Mouse (Mus musculus) liver, embryonic 11.5 days (tissue): Measurements from ENCODE around the gene L3mbtl1. TPM values are rescaled to one million over a fixed set of nuclear protein-coding genes. Genes with fewer than 3 reads are reported as not detected.

ENCODE experiments used
- ATAC-seq: fragments of 200-750 bp; cut with Nextera tagmentation; replicated peaks from 2 replicates; pipeline ENCODE4 v1.8.0; 2017; ENCODE audit warnings: moderate number of reproducible peaks, mild to moderate bottlenecking, moderate TSS enrichment, moderate library complexity; ENCODE audit not compliant: low FRiP score
- DNase-seq: peaks from one replicate; pipeline ENCODE4 v3.0.0-alpha.2; 2017; ENCODE audit warnings: low spot score
- H3K27ac ChIP-seq: fragments of 300-500 bp; sonication (generic); 2 replicates; pipeline ENCODE4 v1.5.1; 2014; ENCODE audit warnings: mild to moderate bottlenecking, low read depth, low read length, control low read depth
- H3K27me3 ChIP-seq: fragments of 300-500 bp; sonication (generic); replicated peaks from 2 replicates; pipeline ENCODE4 v1.6.1; 2014; ENCODE audit warnings: low read length, mixed read lengths; ENCODE audit not compliant: control insufficient read depth, insufficient read depth
- H3K36me3 ChIP-seq: fragments of 300-500 bp; sonication (generic); 2 replicates; pipeline ENCODE4 v1.6.1; 2014; ENCODE audit warnings: mild to moderate bottlenecking, low read length, moderate library complexity, mixed read lengths; ENCODE audit not compliant: control insufficient read depth, insufficient read depth
- H3K4me1 ChIP-seq: fragments of 300-500 bp; sonication (generic); replicated peaks from 2 replicates; pipeline ENCODE4 v1.6.1; 2014; ENCODE audit warnings: low read length, mixed read lengths; ENCODE audit not compliant: control insufficient read depth, insufficient read depth
- H3K4me2 ChIP-seq: fragments of 300-500 bp; sonication (generic); 2 replicates; pipeline ENCODE4 v1.6.1; 2014; ENCODE audit warnings: mild to moderate bottlenecking, control low read depth, moderate library complexity
- H3K4me3 ChIP-seq: fragments of 300-500 bp; sonication (generic); 2 replicates; pipeline ENCODE4 v1.5.1; 2014; ENCODE audit warnings: low read depth, low read length, control low read depth
- H3K9ac ChIP-seq: fragments of 300-500 bp; sonication (generic); 2 replicates; pipeline ENCODE4 v1.6.1; 2014; ENCODE audit warnings: low read depth, low read length, control low read depth
- H3K9me3 ChIP-seq: fragments of 300-500 bp; sonication (generic); 2 replicates; pipeline ENCODE4 v1.6.1; 2016; ENCODE audit warnings: low read length, inconsistent platforms, mixed read lengths; ENCODE audit not compliant: control insufficient read depth
- WGBS: fragments of 180-500 bp; shearing (Covaris S2); extraction: QIAGEN DNeasy Blood & Tissue Kit; methylation state at CpG from one replicate; pipeline ENCODE4 v1.1.7; 2014; 5-methylcytosine and 5-hydroxymethylcytosine counted together
- polyA plus RNA-seq: library from polyadenylated mRNA; unstranded; fragments of >200 nt; fragmentation: Nextera tagmentation; extraction: Ambion mirVana; gene quantifications from 2 replicates; pipeline ENCODE4 v1.2.1, GENCODE M21; 2014

The L3mbtl1 gene
- polyA plus RNA-seq, 1 experiment from 2014 or later = 0.05 TPM

- Histone ChIP-seq H3K9me3 (no peaks in the 10 kb centered on the region), H3K27me3 (no peaks in the 10 kb centered on the region), H3K9ac (no peak overlapping the region), H3K36me3 (no peaks in the 10 kb centered on the region), H3K4me1 (no peaks in the 10 kb centered on the region), H3K4me2 (no peak overlapping the region), H3K4me3 (no peak overlapping the region), H3K27ac (no peak overlapping the region)
- WGBS = 43% methylated on average over 6 of the region's 6 CpGs
- ATAC-seq (peak; percentile 33; the same call in 1 of the 2 replicates), DNase-seq (no peak)
Observed at GRCm38 (mm10) chr2:162991394-162992083, 48.3 kb downstream of the L3mbtl1 start.

DNA sequence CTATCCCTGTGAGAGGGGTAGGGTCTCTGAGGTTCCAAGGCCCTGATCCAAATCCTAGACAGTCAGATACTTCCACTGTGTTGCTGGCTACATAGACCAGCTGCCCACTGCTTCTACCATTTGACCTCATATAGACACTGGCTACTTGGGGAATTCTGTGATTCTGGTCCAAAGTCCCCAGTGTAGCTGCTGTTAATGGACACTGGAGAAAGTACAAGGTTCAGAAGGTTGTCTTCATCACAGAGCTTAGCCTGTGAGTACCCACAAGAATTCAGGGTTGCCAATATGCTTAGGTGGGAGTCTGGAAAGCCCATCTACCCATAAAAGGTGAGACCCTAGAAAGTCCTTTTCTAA lies 48.8 kb downstream of the L3mbtl1 start:
- H3K9me3 ChIP-seq = no peaks in the 10 kb centered on the region
- H3K4me1 ChIP-seq = no peaks in the 10 kb centered on the region
- no peak overlapping the region for H3K4me3 ChIP-seq
- ATAC-seq (no peak), DNase-seq (no peak)
- no peaks in the 10 kb centered on the region for H3K36me3 ChIP-seq
- no peaks in the 10 kb centered on the region for H3K27me3 ChIP-seq
- no peak overlapping the region for H3K9ac ChIP-seq
- H3K4me2 ChIP-seq = no peak overlapping the region
- H3K27ac ChIP-seq = no peak overlapping the region

- no peak overlapping the region for H3K4me3 ChIP-seq
- no peak overlapping the region for H3K27ac ChIP-seq
- no peaks in the 10 kb centered on the region for H3K27me3 ChIP-seq
- H3K9ac ChIP-seq = no peak overlapping the region
- no peaks in the 10 kb centered on the region for H3K9me3 ChIP-seq
- no peaks in the 10 kb centered on the region for H3K4me1 ChIP-seq
- ATAC-seq (no peak), DNase-seq (no peak)
- no peaks in the 10 kb centered on the region for H3K36me3 ChIP-seq
- no peak overlapping the region for H3K4me2 ChIP-seq
- WGBS = 69% methylated on average over 9 of the region's 9 CpGs
Observed at GRCm38 (mm10) chr2:162993881-162994616, 50.8 kb downstream of the L3mbtl1 start.

DNA sequence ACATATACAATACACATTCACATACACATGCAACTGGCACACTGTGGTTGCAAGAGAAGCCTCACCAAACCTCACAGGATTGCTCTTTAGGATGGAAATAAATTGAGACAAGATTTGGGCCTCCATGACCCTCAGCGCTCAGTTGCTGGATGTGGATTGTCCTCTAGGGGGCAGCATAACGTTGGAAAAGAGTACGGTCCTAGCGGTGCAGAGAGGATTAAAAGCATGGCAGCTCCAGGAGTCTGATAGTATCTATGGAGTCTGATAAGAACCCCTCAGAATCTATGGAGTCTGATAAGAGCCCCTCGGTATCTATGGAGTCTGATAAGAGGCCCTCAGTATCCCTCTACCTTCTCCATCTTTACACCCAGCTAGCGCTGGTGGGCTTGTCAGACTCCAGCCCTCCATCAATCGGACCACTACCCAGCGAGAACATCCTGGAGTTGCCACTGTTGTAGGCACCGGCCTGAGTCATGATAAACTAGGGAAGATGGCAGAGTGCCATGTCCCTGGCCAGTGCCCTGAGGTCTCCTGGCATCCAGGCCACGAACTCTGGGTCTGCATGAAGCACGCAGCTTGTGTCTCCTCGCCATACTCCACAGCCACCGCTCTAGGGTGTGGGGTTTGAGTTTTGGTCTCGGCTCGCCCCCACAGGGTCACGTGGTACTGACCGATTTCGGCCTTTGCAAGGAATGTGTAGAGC lies 55.4 kb downstream of the L3mbtl1 start:
- no peak overlapping the region for H3K4me3 ChIP-seq
- peak; percentile 61 for ATAC-seq
- no peak overlapping the region for H3K9ac ChIP-seq

GRCm38 (mm10) chr2:162999744-163000143 lies 56.5 kb downstream of the L3mbtl1 start:
- Histone ChIP-seq H3K27ac (no peak overlapping the region), H3K4me2 (no peak overlapping the region), H3K9ac (no peak overlapping the region), H3K27me3 (no peaks in the 10 kb centered on the region), H3K4me1 (no peaks in the 10 kb centered on the region), H3K4me3 (no peak overlapping the region), H3K9me3 (no peaks in the 10 kb centered on the region), H3K36me3 (no peaks in the 10 kb centered on the region)
- no peak for DNase-seq
- no peak for ATAC-seq
- WGBS = 23% methylated on average over 3 of the region's 3 CpGs

More for the DNA sequence above, 55.4 kb downstream of the L3mbtl1 start:
- Histone ChIP-seq H3K27ac (no peak overlapping the region), H3K4me2 (peak overlapping the region; percentile 42), H3K9me3 (no peaks in the 10 kb centered on the region), H3K27me3 (no peaks in the 10 kb centered on the region), H3K36me3 (no peaks in the 10 kb centered on the region), H3K4me1 (no peaks in the 10 kb centered on the region)
- peak; percentile 59 for DNase-seq
- WGBS = 26% methylated on average over 18 of the region's 18 CpGs

DNA sequence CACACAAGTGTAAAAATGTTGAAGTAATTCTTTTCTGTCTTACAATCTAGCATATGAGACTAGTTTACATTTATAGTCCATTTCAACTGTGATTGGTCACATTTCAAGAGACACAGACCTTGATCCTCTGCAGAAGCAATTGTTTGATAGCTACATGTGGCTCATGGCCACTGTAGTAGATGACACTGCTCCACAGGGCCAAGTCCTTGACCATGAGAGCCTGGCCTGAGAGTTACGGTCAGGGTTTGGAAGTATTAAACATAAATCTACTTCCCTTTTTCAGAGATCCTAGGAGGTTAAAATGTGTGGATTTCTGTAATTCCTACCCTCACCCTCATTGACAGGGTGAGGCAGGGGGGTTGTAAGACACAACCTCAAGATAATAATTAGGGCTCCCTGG lies 57.8 kb downstream of the L3mbtl1 start:
- WGBS = 97% methylated on average over 1 of the region's 1 CpGs
- Histone ChIP-seq H3K9me3 (no peaks in the 10 kb centered on the region), H3K36me3 (no peaks in the 10 kb centered on the region), H3K4me2 (no peak overlapping the region), H3K4me1 (no peaks in the 10 kb centered on the region), H3K27ac (no peak overlapping the region), H3K4me3 (no peak overlapping the region), H3K9ac (no peak overlapping the region), H3K27me3 (no peaks in the 10 kb centered on the region)
- ATAC-seq (no peak), DNase-seq (no peak)

DNA sequence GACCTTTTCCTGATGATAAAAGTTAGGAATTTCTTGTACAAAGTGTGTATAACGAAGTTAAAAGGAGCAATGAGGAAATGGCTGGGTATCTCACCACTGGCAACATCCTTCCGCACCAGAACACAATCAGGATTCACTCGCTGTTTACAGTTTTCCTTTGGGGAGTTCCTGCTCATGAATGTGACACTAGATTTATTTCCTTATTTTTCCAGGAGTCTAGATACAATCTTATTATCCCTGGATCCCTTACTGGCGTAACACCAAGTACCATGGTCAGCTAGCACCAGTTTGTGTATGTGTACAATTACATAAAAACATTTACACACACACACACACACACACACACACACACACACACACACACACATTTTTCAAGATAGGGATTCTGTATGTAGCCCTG lies 64.0 kb downstream of the L3mbtl1 start:
- Histone ChIP-seq H3K9ac (no peak overlapping the region), H3K4me2 (no peak overlapping the region), H3K27ac (no peak overlapping the region), H3K27me3 (no peaks in the 10 kb centered on the region), H3K36me3 (no peaks in the 10 kb centered on the region), H3K4me1 (no peaks in the 10 kb centered on the region), H3K9me3 (no peaks in the 10 kb centered on the region), H3K4me3 (no peak overlapping the region)
- no peak for DNase-seq
- ATAC-seq = no peak
- 61% methylated on average over 4 of the region's 4 CpGs for WGBS

DNA sequence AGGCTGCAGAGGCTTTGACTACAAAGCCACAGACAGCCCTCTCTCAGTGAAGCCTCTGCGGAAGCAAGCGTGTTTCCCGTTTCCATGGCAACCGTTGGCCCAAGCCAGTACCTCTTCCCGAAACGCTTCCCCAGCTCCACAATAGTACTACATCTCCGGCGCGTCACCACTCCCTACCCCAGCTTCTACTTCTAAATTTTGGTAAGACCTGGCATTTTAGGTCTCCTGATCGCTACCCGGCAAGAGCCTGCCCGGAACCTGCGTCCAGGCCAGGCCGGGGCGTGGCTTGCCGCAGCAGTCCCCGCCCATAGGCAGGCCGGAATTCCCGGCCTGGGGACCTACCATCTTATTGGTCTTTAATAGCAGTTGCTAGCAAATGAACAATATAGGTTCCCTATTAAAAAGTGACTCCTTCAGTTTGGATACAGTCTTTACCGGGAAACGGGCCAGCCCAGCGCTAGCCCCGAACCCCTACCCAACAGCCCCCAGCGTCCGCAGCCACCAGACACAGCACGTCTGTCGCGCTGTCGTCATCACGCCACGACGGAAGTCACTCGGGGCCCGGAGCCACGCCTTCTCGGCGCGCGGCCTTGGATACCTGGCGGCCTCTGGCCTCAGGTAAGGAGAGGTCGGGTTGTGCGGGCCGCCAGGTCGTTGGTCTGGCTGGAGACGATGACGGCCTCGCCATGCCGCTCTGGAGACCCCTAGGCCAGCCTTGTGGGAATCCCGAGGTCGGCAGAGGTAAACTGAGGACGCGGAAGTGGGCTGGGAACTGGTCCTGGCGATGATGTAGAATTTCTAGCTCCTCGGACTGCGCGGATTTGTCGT lies 73.9 kb downstream of the L3mbtl1 start, which contains the start of gene Ift52:
Ift52 (plus strand) TSS at position 439 of the 828 bp plus-strand sequence.
- Histone ChIP-seq H3K9me3 (no peaks in the 10 kb centered on the region), H3K4me3 (peak within 1 kb of the TSS; percentile 94), H3K4me2 (peak within 1 kb of the TSS; percentile 74), H3K27ac (peak within 1 kb of the TSS; percentile 28; the same call in 1 of the 2 replicates), H3K9ac (peak within 1 kb of the TSS; percentile 81), H3K27me3 (no peaks in the 10 kb centered on the region), H3K36me3 (no peaks in the 10 kb centered on the region), H3K4me1 (peaks cover 7% of the 10 kb centered on the region)
- under 1% methylated on average over 57 of the region's 57 CpGs for WGBS
- ATAC-seq (peak; percentile 95), DNase-seq (peak; percentile 92)
